Mouse (Mus musculus): ENCODE measurements at regions not wholly inside any gene's neighbourhood (a gene's known extent, or its start where the extent isn't known, plus 50 kb on each side); places are given as distances from the start of the nearest gene placed in this dataset.

- no peak for DNase-seq (ENCODE audit: inconsistent ontology term)
Observed at GRCm38 (mm10) chr4:131208166-131208565, 264.0 kb downstream of the Matn1 start.

GRCm38 (mm10) chr4:131208637-131209036 is 264.5 kb downstream of the Matn1 start:
- DNase-seq (ENCODE audit: inconsistent ontology term), result no peak

GRCm38 (mm10) chr4:131212711-131213110 is 268.5 kb downstream of the Matn1 start:
- no peak for DNase-seq (ENCODE audit: inconsistent ontology term)

- no peak for DNase-seq (ENCODE audit: inconsistent ontology term)
Observed at GRCm38 (mm10) chr4:131215682-131216081, 271.5 kb downstream of the Matn1 start.

GRCm38 (mm10) chr4:131216361-131216760 is 272.2 kb downstream of the Matn1 start:
- no peak for DNase-seq (ENCODE audit: inconsistent ontology term)

GRCm38 (mm10) chr4:131217083-131217482 is 272.9 kb downstream of the Matn1 start:
- no peak for DNase-seq (ENCODE audit: inconsistent ontology term)

GRCm38 (mm10) chr4:131217571-131218155 is 273.5 kb downstream of the Matn1 start:
- no peak for DNase-seq (ENCODE audit: inconsistent ontology term)

GRCm38 (mm10) chr4:131220966-131221365 is 276.8 kb downstream of the Matn1 start:
- DNase-seq (ENCODE audit: inconsistent ontology term), result no peak

GRCm38 (mm10) chr4:131230361-131230760 is 286.2 kb downstream of the Matn1 start:
- DNase-seq (ENCODE audit: inconsistent ontology term), result no peak

GRCm38 (mm10) chr4:131236611-131237031 is 292.4 kb downstream of the Matn1 start:
- DNase-seq (ENCODE audit: inconsistent ontology term), result no peak

- no peak for DNase-seq (ENCODE audit: inconsistent ontology term)
Observed at GRCm38 (mm10) chr4:131238591-131238990, 294.4 kb downstream of the Matn1 start.

GRCm38 (mm10) chr4:131239132-131239531 is 294.9 kb downstream of the Matn1 start:
- no peak for DNase-seq (ENCODE audit: inconsistent ontology term)

- DNase-seq (ENCODE audit: inconsistent ontology term), result no peak
Observed at GRCm38 (mm10) chr4:131240457-131240856, 296.3 kb downstream of the Matn1 start.

GRCm38 (mm10) chr4:131242250-131242649 is 298.1 kb downstream of the Matn1 start:
- no peak for DNase-seq (ENCODE audit: inconsistent ontology term)

- DNase-seq (ENCODE audit: inconsistent ontology term), result peak; percentile 64
Observed at GRCm38 (mm10) chr4:131243744-131244387, 299.7 kb downstream of the Matn1 start.

- DNase-seq (ENCODE audit: inconsistent ontology term), result peak; percentile 67
Observed at GRCm38 (mm10) chr4:131252602-131253442, 308.6 kb downstream of the Matn1 start.

GRCm38 (mm10) chr4:131253443-131253817 is 309.2 kb downstream of the Matn1 start:
- DNase-seq (ENCODE audit: inconsistent ontology term), result no peak

- DNase-seq (ENCODE audit: inconsistent ontology term), result peak; percentile 39
Observed at GRCm38 (mm10) chr4:131254243-131254642, 310.1 kb downstream of the Matn1 start.

- no peak for DNase-seq (ENCODE audit: inconsistent ontology term)
Observed at GRCm38 (mm10) chr4:131254691-131255090, 310.5 kb downstream of the Matn1 start.

GRCm38 (mm10) chr4:131261236-131261635 is 317.1 kb downstream of the Matn1 start:
- DNase-seq (ENCODE audit: inconsistent ontology term), result no peak

- DNase-seq (ENCODE audit: inconsistent ontology term), result no peak
Observed at GRCm38 (mm10) chr4:131262909-131263308, 318.7 kb downstream of the Matn1 start.

- DNase-seq (ENCODE audit: inconsistent ontology term), result no peak
Observed at GRCm38 (mm10) chr4:131266764-131267163, 322.6 kb downstream of the Matn1 start.

- DNase-seq (ENCODE audit: inconsistent ontology term), result peak; percentile 42
Observed at GRCm38 (mm10) chr4:131267760-131268159, 323.6 kb downstream of the Matn1 start.

Data from Muller cell, postnatal 12 days (primary cell).